Mouse (Mus musculus): ENCODE measurements around the gene Ercc6. TPM values are rescaled to one million over a fixed set of nuclear protein-coding genes. Genes with fewer than 3 reads are reported as not detected.

Gene Ercc6
- polyA plus RNA-seq, 2 experiments = 12.2 to 15.0 TPM

DNA sequence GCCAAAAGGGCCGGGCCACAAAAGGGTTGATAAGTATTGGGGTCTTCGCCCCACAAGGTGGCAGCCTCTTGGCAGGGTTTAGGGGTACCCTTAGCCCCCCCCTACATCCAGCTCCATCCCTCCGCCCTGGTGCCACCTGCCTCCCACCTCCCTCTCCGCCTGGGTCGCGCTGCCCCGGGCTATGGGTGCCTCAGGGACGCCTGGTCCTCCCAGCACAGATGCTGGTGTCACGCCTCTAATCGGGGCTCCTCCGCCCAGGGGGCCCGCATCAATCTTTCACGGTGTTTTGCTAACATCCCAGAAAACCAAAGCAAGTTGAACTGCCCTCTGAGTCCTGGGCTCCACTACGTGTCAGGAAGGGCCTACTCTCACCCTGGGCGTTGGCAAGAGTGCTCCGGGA, 86.8 kb downstream of the Ercc6 start:
- no peaks in the 10 kb centered on the region for H3K36me3 ChIP-seq (ENCODE audit: control insufficient read depth, insufficient read depth, low read length)
- H3K4me2 ChIP-seq (replicated peaks; ENCODE audit: low read depth, low read length, severe bottlenecking) = no peak overlapping the region
- no peaks in the 10 kb centered on the region for H3K9me3 ChIP-seq (ENCODE audit: control insufficient read depth, low read length)
- H3K9ac ChIP-seq (ENCODE audit: low read depth, low read length, severe bottlenecking) = no peak overlapping the region
- no peak for TF ChIP-seq POLR2A (IDR thresholded peaks at IDR 0.05; ENCODE audit: borderline replicate concordance, extremely low read depth, insufficient read depth, insufficient read length)
- H3K27ac ChIP-seq (replicated peaks; ENCODE audit: low read depth, low read length) = no peak overlapping the region
- H3K27me3 ChIP-seq (ENCODE audit: control insufficient read depth, insufficient read depth, low read length) = peaks cover 91% of the 10 kb centered on the region
- WGBS = 2% methylated on average over 16 of the region's 16 CpGs
- peak overlapping the region; percentile 26; the same call in 1 of the 2 replicates for H3K4me3 ChIP-seq (replicated peaks; ENCODE audit: low read length)
- H3K4me1 ChIP-seq (ENCODE audit: control insufficient read depth, insufficient read depth, low read length) = peaks cover 6% of the 10 kb centered on the region; the same call in 1 of the 2 replicates
- DNase-seq (ENCODE audit: low spot score) = no peak
- no peak for ATAC-seq (ENCODE audit: low FRiP score, low read depth)

DNA sequence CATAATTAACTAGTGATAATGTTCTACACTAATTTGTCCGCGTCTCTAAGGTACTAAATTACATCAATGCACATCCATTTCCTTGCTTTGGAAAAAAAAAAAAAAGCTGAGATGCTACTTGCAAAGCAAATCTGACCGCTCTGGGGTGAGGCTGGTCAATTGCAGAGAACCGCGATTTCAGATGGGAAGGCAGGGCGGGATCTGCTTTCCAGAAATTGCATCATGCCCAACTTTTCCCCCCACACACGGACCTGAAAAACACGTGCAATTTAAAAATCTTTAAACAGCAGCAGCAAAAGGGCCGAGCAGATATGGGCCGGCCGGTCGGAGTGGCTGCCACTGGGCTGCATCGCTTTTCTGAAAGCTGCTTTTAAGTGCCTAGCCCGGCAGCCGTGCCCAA, 92.2 kb downstream of the Ercc6 start:
- no peak for TF ChIP-seq POLR2A (IDR thresholded peaks at IDR 0.05; ENCODE audit: borderline replicate concordance, extremely low read depth, insufficient read depth, insufficient read length)
- DNase-seq (ENCODE audit: low spot score) (no peak), ATAC-seq (ENCODE audit: low FRiP score, low read depth) (no peak)
- WGBS = 48% methylated on average over 15 of the region's 15 CpGs
- Histone ChIP-seq H3K27me3 (ENCODE audit: control insufficient read depth, insufficient read depth, low read length) (peaks cover 44% of the 10 kb centered on the region), H3K9ac (ENCODE audit: low read depth, low read length, severe bottlenecking) (no peak overlapping the region), H3K4me2 (replicated peaks; ENCODE audit: low read depth, low read length, severe bottlenecking) (no peak overlapping the region), H3K4me3 (replicated peaks; ENCODE audit: low read length) (no peak overlapping the region), H3K4me1 (ENCODE audit: control insufficient read depth, insufficient read depth, low read length) (no peaks in the 10 kb centered on the region), H3K36me3 (ENCODE audit: control insufficient read depth, insufficient read depth, low read length) (no peaks in the 10 kb centered on the region), H3K27ac (replicated peaks; ENCODE audit: low read depth, low read length) (no peak overlapping the region), H3K9me3 (ENCODE audit: control insufficient read depth, low read length) (no peaks in the 10 kb centered on the region)

DNA sequence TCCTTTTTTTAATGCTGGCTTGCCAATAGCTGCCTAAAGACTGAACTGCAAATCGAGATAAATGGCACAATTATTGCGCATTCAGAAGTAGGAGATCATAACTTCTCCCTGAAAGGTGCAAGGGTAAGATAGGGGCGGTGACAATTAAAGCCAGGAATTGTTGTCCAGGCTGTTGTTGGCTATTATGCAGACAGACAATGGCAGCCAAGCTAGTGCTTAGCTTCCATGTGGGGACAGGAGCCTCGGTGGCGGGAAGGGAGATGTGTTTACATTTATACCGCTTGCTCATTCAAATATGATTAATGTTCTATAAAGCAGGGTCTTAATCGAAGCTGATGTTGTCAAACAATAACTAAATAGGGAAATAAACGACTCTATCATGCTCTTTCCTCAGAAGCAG, 93.0 kb downstream of the Ercc6 start:
- ATAC-seq (ENCODE audit: low FRiP score, low read depth) = no peak
- H3K4me2 ChIP-seq (replicated peaks; ENCODE audit: low read depth, low read length, severe bottlenecking) = no peak overlapping the region
- no peak overlapping the region for H3K27ac ChIP-seq (replicated peaks; ENCODE audit: low read depth, low read length)
- DNase-seq (ENCODE audit: low spot score) = no peak
- no peaks in the 10 kb centered on the region for H3K4me1 ChIP-seq (ENCODE audit: control insufficient read depth, insufficient read depth, low read length)
- no peak for TF ChIP-seq POLR2A (IDR thresholded peaks at IDR 0.05; ENCODE audit: borderline replicate concordance, extremely low read depth, insufficient read depth, insufficient read length)
- 74% methylated on average over 8 of the region's 8 CpGs for WGBS
- H3K36me3 ChIP-seq (ENCODE audit: control insufficient read depth, insufficient read depth, low read length) = no peaks in the 10 kb centered on the region
- no peak overlapping the region for H3K9ac ChIP-seq (ENCODE audit: low read depth, low read length, severe bottlenecking)
- H3K27me3 ChIP-seq (ENCODE audit: control insufficient read depth, insufficient read depth, low read length) = peaks cover 36% of the 10 kb centered on the region
- H3K9me3 ChIP-seq (ENCODE audit: control insufficient read depth, low read length) = no peaks in the 10 kb centered on the region
- no peak overlapping the region for H3K4me3 ChIP-seq (replicated peaks; ENCODE audit: low read length)

DNA sequence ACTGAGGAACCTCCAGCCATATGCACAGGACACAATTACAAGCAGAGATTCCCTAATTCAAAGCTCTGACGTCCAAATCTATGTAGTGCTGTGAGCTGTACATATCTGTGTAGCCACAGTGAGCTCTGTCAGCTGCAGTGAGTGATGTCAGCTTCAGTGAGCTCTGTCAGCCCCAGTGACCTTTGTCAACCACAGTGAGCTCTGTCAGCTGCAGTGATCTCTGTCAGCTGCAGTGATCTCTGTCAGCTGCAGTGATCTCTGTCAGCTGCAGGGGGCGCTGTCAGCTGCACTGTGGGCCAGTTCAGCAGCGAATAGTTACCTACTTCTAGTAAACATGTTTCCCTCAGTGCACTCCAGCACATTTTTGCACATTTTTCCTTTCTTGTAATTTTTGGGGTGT, 96.1 kb downstream of the Ercc6 start:
- WGBS = 20% methylated on average over 3 of the region's 3 CpGs
- TF ChIP-seq POLR2A (IDR thresholded peaks at IDR 0.05; ENCODE audit: borderline replicate concordance, extremely low read depth, insufficient read depth, insufficient read length) = no peak
- Histone ChIP-seq H3K4me2 (replicated peaks; ENCODE audit: low read depth, low read length, severe bottlenecking) (no peak overlapping the region), H3K27me3 (ENCODE audit: control insufficient read depth, insufficient read depth, low read length) (peaks cover 7% of the 10 kb centered on the region; the same call in 1 of the 2 replicates), H3K27ac (replicated peaks; ENCODE audit: low read depth, low read length) (no peak overlapping the region), H3K4me3 (replicated peaks; ENCODE audit: low read length) (no peak overlapping the region), H3K36me3 (ENCODE audit: control insufficient read depth, insufficient read depth, low read length) (no peaks in the 10 kb centered on the region), H3K4me1 (ENCODE audit: control insufficient read depth, insufficient read depth, low read length) (no peaks in the 10 kb centered on the region), H3K9ac (ENCODE audit: low read depth, low read length, severe bottlenecking) (no peak overlapping the region), H3K9me3 (ENCODE audit: control insufficient read depth, low read length) (no peaks in the 10 kb centered on the region)
- no peak for ATAC-seq (ENCODE audit: low FRiP score, low read depth)
- DNase-seq (ENCODE audit: low spot score) = no peak

DNA sequence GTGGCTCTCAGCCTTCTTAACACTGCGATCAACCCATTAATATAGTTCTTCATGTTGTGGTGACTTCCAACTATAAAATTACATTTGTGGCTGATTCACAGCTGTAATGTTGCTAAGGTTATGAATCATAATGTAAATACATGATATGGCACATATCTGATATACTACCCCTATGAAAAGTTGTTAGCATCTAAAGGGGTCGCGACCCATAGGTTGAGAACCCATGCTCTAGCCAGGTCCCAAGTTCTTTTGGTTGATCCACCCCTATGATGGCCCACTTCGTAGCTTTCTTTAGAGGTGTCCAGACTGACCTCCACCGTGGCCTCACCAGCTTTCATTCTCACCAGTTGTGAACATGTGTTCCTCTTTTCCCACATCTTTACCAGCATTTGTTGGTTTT, 103.9 kb downstream of the Ercc6 start:
- no peak overlapping the region for H3K4me2 ChIP-seq (replicated peaks; ENCODE audit: low read depth, low read length, severe bottlenecking)
- 78% methylated on average over 5 of the region's 5 CpGs for WGBS
- H3K36me3 ChIP-seq (ENCODE audit: control insufficient read depth, insufficient read depth, low read length) = no peaks in the 10 kb centered on the region
- no peak for DNase-seq (ENCODE audit: low spot score)
- no peaks in the 10 kb centered on the region for H3K4me1 ChIP-seq (ENCODE audit: control insufficient read depth, insufficient read depth, low read length)
- no peak overlapping the region for H3K9ac ChIP-seq (ENCODE audit: low read depth, low read length, severe bottlenecking)
- no peak overlapping the region for H3K4me3 ChIP-seq (replicated peaks; ENCODE audit: low read length)
- no peak overlapping the region for H3K27ac ChIP-seq (replicated peaks; ENCODE audit: low read depth, low read length)
- no peak for TF ChIP-seq POLR2A (IDR thresholded peaks at IDR 0.05; ENCODE audit: borderline replicate concordance, extremely low read depth, insufficient read depth, insufficient read length)
- no peak for ATAC-seq (ENCODE audit: low FRiP score, low read depth)
- no peaks in the 10 kb centered on the region for H3K9me3 ChIP-seq (ENCODE audit: control insufficient read depth, low read length)
- H3K27me3 ChIP-seq (ENCODE audit: control insufficient read depth, insufficient read depth, low read length) = no peaks in the 10 kb centered on the region

DNA sequence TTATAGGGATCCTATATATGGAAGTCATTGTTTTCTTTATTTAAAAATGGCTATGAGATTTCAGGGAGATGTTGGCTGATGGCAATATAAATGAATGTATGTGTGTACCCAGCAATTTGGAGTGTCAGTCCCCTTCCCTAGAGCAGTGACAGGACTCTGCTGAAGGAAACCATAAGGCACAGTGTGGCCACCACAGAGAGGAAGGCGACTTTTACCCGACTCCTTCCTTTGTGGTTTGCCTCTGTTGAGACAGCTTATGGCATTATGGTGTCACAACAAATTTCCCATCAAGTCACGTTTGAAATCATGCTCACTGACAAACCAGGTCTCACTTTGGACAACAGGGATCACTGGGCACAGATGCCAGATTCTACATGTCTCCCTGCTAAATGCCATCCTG, 110.9 kb downstream of the Ercc6 start:
- Histone ChIP-seq H3K9ac (ENCODE audit: low read depth, low read length, severe bottlenecking) (no peak overlapping the region), H3K9me3 (ENCODE audit: control insufficient read depth, low read length) (no peaks in the 10 kb centered on the region), H3K4me1 (ENCODE audit: control insufficient read depth, insufficient read depth, low read length) (no peaks in the 10 kb centered on the region), H3K36me3 (ENCODE audit: control insufficient read depth, insufficient read depth, low read length) (no peaks in the 10 kb centered on the region), H3K4me2 (replicated peaks; ENCODE audit: low read depth, low read length, severe bottlenecking) (no peak overlapping the region), H3K27ac (replicated peaks; ENCODE audit: low read depth, low read length) (no peak overlapping the region), H3K27me3 (ENCODE audit: control insufficient read depth, insufficient read depth, low read length) (no peaks in the 10 kb centered on the region), H3K4me3 (replicated peaks; ENCODE audit: low read length) (no peak overlapping the region)
- WGBS = 81% methylated on average over 3 of the region's 3 CpGs
- no peak for DNase-seq (ENCODE audit: low spot score)
- TF ChIP-seq POLR2A (IDR thresholded peaks at IDR 0.05; ENCODE audit: borderline replicate concordance, extremely low read depth, insufficient read depth, insufficient read length) = no peak
- no peak for ATAC-seq (ENCODE audit: low FRiP score, low read depth)
